Mouse (Mus musculus) ES-E14 (cell line): ENCODE measurements around the gene Ddx18. TPM values are rescaled to one million over a fixed set of nuclear protein-coding genes. Genes with fewer than 3 reads are reported as not detected.
A peak's percentile ranks its signal among the peaks of the same experiment; 100 is the strongest.

Source experiments
- DNase-seq: peaks from one replicate; pipeline ENCODE4 v3.0.0-alpha.2; 2013; ENCODE audit warnings: low read depth, low spot score
- H3K27ac ChIP-seq: 2 replicates; pipeline ENCODE4 v1.5.1; 2012; ENCODE audit warnings: low read depth, mild to moderate bottlenecking, low read length, moderate library complexity, mixed read lengths; ENCODE audit not compliant: poor library complexity, insufficient read depth, severe bottlenecking
- H3K36me3 ChIP-seq: 2 replicates; pipeline ENCODE4 v1.6.1; 2012; ENCODE audit warnings: mild to moderate bottlenecking, low read length, moderate library complexity, mixed read lengths; ENCODE audit not compliant: control insufficient read depth, poor library complexity, insufficient read depth, severe bottlenecking
- H3K4me1 ChIP-seq, 2 experiments: fragments of 150-350 bp in 1 of 2; sonication (generic) in 1 of 2; 2 replicates each; pipeline ENCODE4 v1.6.1; 2012; ENCODE audit warnings: low read length in 2 of 2, mild to moderate bottlenecking in 1 of 2, mixed read lengths in 1 of 2; ENCODE audit not compliant: control insufficient read depth in 2 of 2, insufficient read depth in 2 of 2, poor library complexity in 1 of 2
- H3K4me3 ChIP-seq, 2 experiments: fragments of 150-350 bp in 1 of 2; sonication (generic) in 1 of 2; 2 replicates each; pipeline ENCODE4 v1.5.1; 2012; ENCODE audit warnings: low read length in 2 of 2, low read depth in 1 of 2, mild to moderate bottlenecking in 1 of 2, mixed read lengths in 1 of 2; ENCODE audit not compliant: insufficient read depth in 1 of 2, poor library complexity in 1 of 2, severe bottlenecking in 1 of 2
- H3K9ac ChIP-seq: 2 replicates; pipeline ENCODE4 v1.6.1; 2012; ENCODE audit warnings: low read depth, mild to moderate bottlenecking, low read length, mixed read lengths; ENCODE audit not compliant: poor library complexity, insufficient read depth, severe bottlenecking
- H3K9me3 ChIP-seq: fragments of 150-350 bp; sonication (generic); 2 replicates; pipeline ENCODE4 v1.6.1; 2012; ENCODE audit warnings: low read depth, mild to moderate bottlenecking, low read length; ENCODE audit not compliant: control insufficient read depth, insufficient read depth
- CHD2 ChIP-seq: IDR thresholded peaks from 2 replicates; pipeline ENCODE4 v1.6.1; 2014; ENCODE audit warnings: mild to moderate bottlenecking, low read depth, low read length, inconsistent platforms
- HCFC1 ChIP-seq: IDR thresholded peaks from 2 replicates; pipeline ENCODE4 v1.6.1; 2012; ENCODE audit warnings: low read length, inconsistent platforms, borderline replicate concordance; ENCODE audit not compliant: insufficient read depth
- MAFK ChIP-seq: IDR thresholded peaks from 2 replicates; pipeline ENCODE4 v1.6.1; 2014; ENCODE audit warnings: mild to moderate bottlenecking, low read depth, low read length, inconsistent platforms; ENCODE audit not compliant: insufficient read depth
- ZC3H11A ChIP-seq: IDR thresholded peaks from 2 replicates; pipeline ENCODE4 v1.6.1; 2012; ENCODE audit warnings: low read depth, mild to moderate bottlenecking, inconsistent platforms, low read length, borderline replicate concordance
- ZNF384 ChIP-seq: IDR thresholded peaks from 2 replicates; pipeline ENCODE4 v1.6.1; 2012; ENCODE audit warnings: low read depth, low read length, inconsistent platforms
- in situ Hi-C, 2 experiments: fragments of 600-800 bp; cut with MboI; formaldehyde crosslinking; loops; one replicate each; pipeline ENCODE4 v1.15.1; 2025; ENCODE audit warnings: low sequenced_read_pairs in 2 of 2, inconsistent platforms in 1 of 2; ENCODE audit not compliant: unreplicated experiment in 2 of 2
- total RNA-seq: library from RNA; depleted of rRNA; stranded (reverse); fragments of 300-350 nt; gene quantifications from 2 replicates; pipeline ENCODE4 v1.2.3, GENCODE M21; 2012

Ddx18 gene
- total RNA-seq, 1 experiment = 126 TPM

GRCm38 (mm10) chr1:121529286-121529685 lies 38.5 kb downstream of the Ddx18 start:
- Histone ChIP-seq H3K36me3 (no peaks in the 10 kb centered on the region), H3K9ac (no peak overlapping the region), H3K4me1 (peaks cover 0 to 4% of the 10 kb centered on the region in 2 experiments; a peak in 2 of 4 replicates), H3K4me3 (no peak overlapping the region), H3K9me3 (no peaks in the 10 kb centered on the region), H3K27ac (no peak overlapping the region)
- in situ Hi-C loops = no loop called here
- no peak for DNase-seq
- TF ChIP-seq HCFC1 (no peak), MAFK (no peak), CHD2 (no peak), ZNF384 (no peak), ZC3H11A (no peak)

GRCm38 (mm10) chr1:121528399-121528720 lies 39.4 kb downstream of the Ddx18 start, which contains the start of gene Htr5b:
TSS of gene Htr5b (minus strand) at chr1:121528465.
- TF ChIP-seq CHD2 (no peak), HCFC1 (no peak), ZNF384 (no peak), ZC3H11A (no peak)
- peaks cover 0 to 4% of the 10 kb centered on the region in 2 experiments; a peak in 2 of 4 replicates for H3K4me1 ChIP-seq
- in situ Hi-C loops = no loop called here
- H3K9ac ChIP-seq = no peak within 1 kb of the TSS
- no peaks in the 10 kb centered on the region for H3K9me3 ChIP-seq
- DNase-seq = peak; percentile 66
- no peaks in the 10 kb centered on the region for H3K36me3 ChIP-seq
- no peak within 1 kb of the TSS for H3K27ac ChIP-seq
- H3K4me3 ChIP-seq = peak within 1 kb of the TSS; percentile 46 to 55

- Histone ChIP-seq H3K36me3 (no peaks in the 10 kb centered on the region), H3K27ac (no peak overlapping the region), H3K4me1 (peaks cover 0 to 4% of the 10 kb centered on the region in 2 experiments; a peak in 2 of 4 replicates), H3K9me3 (no peaks in the 10 kb centered on the region), H3K4me3 (peak overlapping the region; percentile 46 to 55), H3K9ac (no peak overlapping the region)
- peak; percentile 11 for DNase-seq
- in situ Hi-C loops = no loop called here
- TF ChIP-seq ZC3H11A = no peak
- no peak for TF ChIP-seq ZNF384
- TF ChIP-seq CHD2 = no peak
- TF ChIP-seq HCFC1 = no peak
- TF ChIP-seq MAFK = no peak
Measured at GRCm38 (mm10) chr1:121527600-121528398, 40.0 kb downstream of the Ddx18 start.

- H3K9ac ChIP-seq = no peak overlapping the region
- H3K9me3 ChIP-seq = no peaks in the 10 kb centered on the region
- in situ Hi-C loops = no loop called here
- TF ChIP-seq MAFK (no peak), HCFC1 (no peak), CHD2 (no peak), ZNF384 (no peak), ZC3H11A (no peak)
- H3K4me3 ChIP-seq = peak overlapping the region; percentile 46 to 55; a peak in 3 of 4 replicates
- H3K36me3 ChIP-seq = no peaks in the 10 kb centered on the region
- no peak overlapping the region for H3K27ac ChIP-seq
- no peak for DNase-seq
- peaks cover 0 to 4% of the 10 kb centered on the region in 2 experiments; a peak in 2 of 4 replicates for H3K4me1 ChIP-seq
Measured at GRCm38 (mm10) chr1:121527061-121527460, 40.7 kb downstream of the Ddx18 start.
